Mouse (Mus musculus) ES-Bruce4 (cell line): ENCODE measurements around the gene Frrs1l.
A peak's percentile ranks its signal among the peaks of the same experiment; 100 is the strongest.

ENCODE experiments used
- CTCF ChIP-seq: IDR thresholded peaks from one replicate; pipeline ENCODE4 v1.8.1; 2011; ENCODE audit warnings: low read depth, low read length
- EP300 ChIP-seq: IDR thresholded peaks from 2 replicates; pipeline ENCODE4 v1.6.1; 2011; ENCODE audit warnings: low read depth, low read length; ENCODE audit not compliant: insufficient read depth

GRCm38 (mm10) chr4:57017229-57017628 is 27.0 kb upstream of the Frrs1l start:
- no peak for TF ChIP-seq EP300
- TF ChIP-seq CTCF: peak; percentile 89
